Comparison of ENCODE assay signal across 9 mouse cellular contexts in the genomic region with DNA sequence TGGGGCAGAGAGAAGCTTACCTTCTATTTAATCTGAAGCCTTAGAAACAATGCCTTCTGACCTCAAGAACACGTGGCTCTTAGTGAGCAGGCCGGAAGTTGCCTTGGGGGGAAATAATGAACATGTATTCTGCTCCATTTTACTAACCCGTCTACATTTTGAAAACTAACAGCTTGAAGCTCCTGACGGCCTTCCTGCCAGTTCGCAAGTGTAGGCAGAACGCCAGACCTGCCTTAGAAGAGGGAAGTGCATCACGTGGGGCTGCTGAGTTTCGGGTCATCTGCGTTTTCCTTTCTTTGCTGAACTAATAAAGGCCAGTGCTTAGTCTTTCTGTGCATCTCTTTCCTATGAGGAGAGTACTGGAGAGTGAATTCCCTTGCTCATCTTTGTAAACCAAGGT. TPM values are rescaled to one million over a fixed set of nuclear protein-coding genes. Genes with fewer than 3 reads are reported as not detected.
DNase-seq lines count a peak whose midpoint lies in the region; ATAC-seq lines count a peak whose summit lies in the region.
"Had no signal": no experiment of that assay in that cellular context is flagged by ENCODE, and none has a peak within 500 bp of the region (broad histone marks: within the 10 kb centered on the region; RNA-seq: fewer than 3 reads in every experiment).

No protein-coding gene starts in this region.

- H3K9ac ChIP-seq in neural tube, embryonic 15.5 days (replicated peaks) = no peak overlapping the region

- WGBS in neural tube, embryonic 15.5 days = 85% methylated on average over 9 of the region's 9 CpGs

- H3K27ac ChIP-seq in neural tube, embryonic 15.5 days (replicated peaks) = no peak overlapping the region

- H3K27me3 ChIP-seq in neural tube, embryonic 15.5 days (replicated peaks) = no peaks in the 10 kb centered on the region

- no peaks in the 10 kb centered on the region for H3K9me3 ChIP-seq in neural tube, embryonic 15.5 days (replicated peaks)

- no peaks in the 10 kb centered on the region for H3K36me3 ChIP-seq in neural tube, embryonic 15.5 days

- intact Hi-C loops in heart, postnatal 14 days (cut with DNase I) = no loop called here
- intact Hi-C loops in left cerebral cortex, postnatal 36 days (cut with DNase I) = no loop called here

- H3K4me1 ChIP-seq in neural tube, embryonic 15.5 days = no peaks in the 10 kb centered on the region

- peak; percentile 70 for ATAC-seq in megakaryocyte progenitor cell, adult 5-6 weeks (replicated peaks; ENCODE audit: poor library complexity)
- ATAC-seq in megakaryocyte-erythroid progenitor cell, adult 5-6 weeks (replicated peaks; ENCODE audit: low FRiP score, low TSS enrichment, poor library complexity, severe bottlenecking) = no peak
- no peak for ATAC-seq in neural tube, embryonic 15.5 days (ENCODE audit: low FRiP score)

- DNase-seq in cerebellum, postnatal 14 days = peak; percentile 49 to 66
- DNase-seq in cerebellum, adult 18-20 months = no peak
- peak; percentile 27 for DNase-seq in CD4-positive helper T cell, adult 2 months (ENCODE audit: low read depth, low spot score)
- DNase-seq in heart, postnatal 14 days = peak; percentile 50 to 55
- DNase-seq in left cerebral cortex, postnatal 36 days (ENCODE audit: low spot score in 2 of 2) = no peak

- H3K4me3 ChIP-seq in neural tube, embryonic 15.5 days (replicated peaks) = no peak overlapping the region

- no peak overlapping the region for H3K4me2 ChIP-seq in neural tube, embryonic 15.5 days

RNA-seq across cellular contexts. Expression of a gene that starts 19.1 kb away (rescaled TPM):
- not detected for total RNA-seq in heart, postnatal 14 days (2021)
- not detected in 2 replicates for total RNA-seq in megakaryocyte progenitor cell, adult 5-6 weeks (2015)
- not detected in 2 replicates for total RNA-seq in megakaryocyte progenitor cell, adult 5-6 weeks (2017)
- not detected for total RNA-seq in left cerebral cortex, postnatal 36 days (2021)
- total RNA-seq in megakaryocyte-erythroid progenitor cell, adult 5-6 weeks (2014; fragmentation: Nextera tagmentation) = not detected in 2 replicates
- total RNA-seq in megakaryocyte-erythroid progenitor cell, adult 5-6 weeks (2017) = not detected in 2 replicates
- 9.3 TPM in 1 of 2 replicates, not detected in the other for polyA plus RNA-seq in neural tube, embryonic 15.5 days (2015; fragmentation: Nextera tagmentation; extraction: Ambion mirVana)
- total RNA-seq: left cerebral cortex, postnatal 14 days had no signal

RNA-seq across cellular contexts. Expression of a gene that starts 26.1 kb away (rescaled TPM):
- 10 to 100 TPM; 11.8 to 12.3 TPM for total RNA-seq in heart, postnatal 14 days (2021)
- 2.6 and 3.6 TPM in 2 replicates for total RNA-seq in megakaryocyte progenitor cell, adult 5-6 weeks (2015)
- total RNA-seq in megakaryocyte progenitor cell, adult 5-6 weeks (2017) = 4.6 and 6.2 TPM in 2 replicates
- 10 to 100 TPM; 55.6 to 57.2 TPM for total RNA-seq in left cerebral cortex, postnatal 36 days (2021)
- 5.8 and 6.9 TPM in 2 replicates for total RNA-seq in megakaryocyte-erythroid progenitor cell, adult 5-6 weeks (2014; fragmentation: Nextera tagmentation)
- 5.4 and 6.2 TPM in 2 replicates for total RNA-seq in megakaryocyte-erythroid progenitor cell, adult 5-6 weeks (2017)
- polyA plus RNA-seq in neural tube, embryonic 15.5 days (2015; fragmentation: Nextera tagmentation; extraction: Ambion mirVana) = 16.0 and 17.5 TPM in 2 replicates

Comparison
In these comparisons a context has a peak if more than half of its experiments do, and no peak if none do; other contexts are left out.
1. DNase-seq: peak in cerebellum, postnatal 14 days (2 of 2), CD4-positive helper T cell, adult 2 months (single experiment) and heart, postnatal 14 days (2 of 2); none in cerebellum, adult 18-20 months (0 of 2) and left cerebral cortex, postnatal 36 days (0 of 2).
2. RNA of a gene that starts 26.1 kb away (total RNA-seq): 55.6 to 57.2 TPM in left cerebral cortex, postnatal 36 days; 11.8 to 12.3 TPM in heart, postnatal 14 days, 5.4 to 6.9 TPM in megakaryocyte-erythroid progenitor cell, adult 5-6 weeks and 2.6 to 6.2 TPM in megakaryocyte progenitor cell, adult 5-6 weeks; every median in the first group is over 4 times any median in the second.